Mouse (Mus musculus) small intestine, adult 2 months (tissue): ENCODE measurements around the gene H2al1e. TPM values are rescaled to one million over a fixed set of nuclear protein-coding genes. Genes with fewer than 3 reads are reported as not detected.
"Not testable (repeated sequence)": the region's sequence is repeated elsewhere in the genome, so short reads cannot be mapped to it uniquely, and the experiment has no call there.

Source experiments
- H3K27ac ChIP-seq: fragments of 200-500 bp; 2 replicates; pipeline ENCODE4 v1.5.1; 2012; ENCODE audit warnings: low read depth, low read length, control low read depth, inconsistent platforms; ENCODE audit not compliant: insufficient read depth
- H3K27me3 ChIP-seq: fragments of 200-500 bp; 2 replicates; pipeline ENCODE4 v1.6.1; 2012; ENCODE audit warnings: mild to moderate bottlenecking, moderate library complexity, low read length, inconsistent platforms; ENCODE audit not compliant: control insufficient read depth, insufficient read depth
- H3K36me3 ChIP-seq: fragments of 200-500 bp; 2 replicates; pipeline ENCODE4 v1.6.1; 2012; ENCODE audit warnings: mild to moderate bottlenecking, low read length, control low read depth, inconsistent platforms; ENCODE audit not compliant: control insufficient read depth, insufficient read depth
- H3K4me1 ChIP-seq: fragments of 200-500 bp; 2 replicates; pipeline ENCODE4 v1.6.1; 2012; ENCODE audit warnings: low read length, inconsistent platforms, mixed read lengths; ENCODE audit not compliant: control insufficient read depth, insufficient read depth, insufficient read length
- H3K4me3 ChIP-seq: fragments of 200-500 bp; 2 replicates; pipeline ENCODE4 v1.5.1; 2012; ENCODE audit warnings: low read depth, mild to moderate bottlenecking, control low read depth, inconsistent platforms, low read length, moderate library complexity
- CTCF ChIP-seq: fragments of 200-500 bp; IDR thresholded peaks from 2 replicates; pipeline ENCODE4 v1.5.1; 2012; ENCODE audit warnings: low read depth, mild to moderate bottlenecking, control low read depth, inconsistent platforms, low read length, moderate library complexity, mixed read lengths; ENCODE audit not compliant: insufficient replicate concordance, insufficient read length; ENCODE audit errors: extremely low read depth
- POLR2A ChIP-seq: fragments of 200-500 bp; IDR thresholded peaks from 2 replicates; pipeline ENCODE4 v1.6.1; 2012; ENCODE audit warnings: low read depth, mild to moderate bottlenecking, control low read depth, inconsistent platforms, low read length, moderate library complexity
- WGBS: fragments of 180-500 bp; shearing (Covaris S2); methylation state at CpG from one replicate; pipeline ENCODE4 v1.1.7; 2018; 5-methylcytosine and 5-hydroxymethylcytosine counted together
- polyA plus RNA-seq: library from polyadenylated mRNA; depleted of rRNA; stranded (reverse); fragments of >200 nt; gene quantifications from 2 replicates; pipeline ENCODE4 v1.2.3, GENCODE M21; 2012

Gene H2al1e
- polyA plus RNA-seq, 1 experiment = not detected

- no peak overlapping the region for H3K4me3 ChIP-seq
- no peaks in the 10 kb centered on the region for H3K27me3 ChIP-seq
- H3K4me1 ChIP-seq = no peaks in the 10 kb centered on the region
- 78% methylated on average over 4 of the region's 4 CpGs for WGBS
- no peak overlapping the region for H3K27ac ChIP-seq
- no peaks in the 10 kb centered on the region for H3K36me3 ChIP-seq
- TF ChIP-seq CTCF (no peak), POLR2A (no peak)
These were observed 22.5 kb upstream of the H2al1e start for GRCm38 (mm10) chrX:11289244-11289643.

GRCm38 (mm10) chrX:11298957-11299356, 12.8 kb upstream of the H2al1e start, which contains the start of gene H2al1a:
H2al1a (plus strand) TSS chrX:11299257.
- H3K36me3 ChIP-seq, H3K4me1 ChIP-seq, H3K27me3 ChIP-seq, H3K27ac ChIP-seq, H3K4me3 ChIP-seq: not testable (repeated sequence)
- WGBS = no CpG with 5 or more reads among the region's 3 CpGs

- H3K27ac ChIP-seq, H3K4me3 ChIP-seq, H3K4me1 ChIP-seq, H3K27me3 ChIP-seq, H3K36me3 ChIP-seq: not testable (repeated sequence)
- WGBS = 86% methylated on average over 1 of the region's 3 CpGs
These were observed 9.6 kb upstream of the H2al1e start, which contains the start of gene H2al1b for GRCm38 (mm10) chrX:11302132-11302531. H2al1b (plus strand) TSS chrX:11302432.

GRCm38 (mm10) chrX:11305355-11305754, 6.4 kb upstream of the H2al1e start, which contains the start of gene H2al1c:
H2al1c (plus strand) TSS chrX:11305655.
- not testable (repeated sequence) for H3K4me3 ChIP-seq, H3K4me1 ChIP-seq, H3K36me3 ChIP-seq, H3K27ac ChIP-seq, H3K27me3 ChIP-seq
- WGBS = 87% methylated on average over 3 of the region's 6 CpGs

- WGBS = no CpG with 5 or more reads among the region's 6 CpGs
- H3K36me3 ChIP-seq, H3K4me1 ChIP-seq, H3K27me3 ChIP-seq, H3K27ac ChIP-seq, H3K4me3 ChIP-seq: not testable (repeated sequence)
These were observed 3.2 kb upstream of the H2al1e start, which contains the start of gene H2al1d for GRCm38 (mm10) chrX:11308524-11308923. H2al1d (plus strand) TSS chrX:11308824.

- not testable (repeated sequence) for H3K27ac ChIP-seq, H3K36me3 ChIP-seq, H3K4me3 ChIP-seq, H3K4me1 ChIP-seq, H3K27me3 ChIP-seq
- no CpG with 5 or more reads among the region's 6 CpGs for WGBS
These were observed 3.1 kb downstream of the H2al1e start, which contains the start of gene H2al1f for GRCm38 (mm10) chrX:11314858-11315257. H2al1f (plus strand) TSS chrX:11315158.

GRCm38 (mm10) chrX:11317956-11318355, 6.2 kb downstream of the H2al1e start, which contains the start of gene H2al1g:
H2al1g (plus strand) TSS chrX:11318256.
- not testable (repeated sequence) for H3K4me1 ChIP-seq, H3K27me3 ChIP-seq, H3K36me3 ChIP-seq, H3K4me3 ChIP-seq, H3K27ac ChIP-seq
- WGBS = no CpG with 5 or more reads among the region's 3 CpGs

- not testable (repeated sequence) for H3K36me3 ChIP-seq, H3K27me3 ChIP-seq, H3K27ac ChIP-seq, H3K4me1 ChIP-seq, H3K4me3 ChIP-seq
- WGBS = no CpG with 5 or more reads among the region's 6 CpGs
These were observed 9.5 kb downstream of the H2al1e start, which contains the start of gene H2al1h for GRCm38 (mm10) chrX:11321192-11321591. H2al1h (plus strand) TSS chrX:11321492.

GRCm38 (mm10) chrX:11324359-11324758, 12.6 kb downstream of the H2al1e start, which contains the start of gene H2al1i:
H2al1i (plus strand) TSS chrX:11324659.
- not testable (repeated sequence) for H3K27me3 ChIP-seq, H3K4me1 ChIP-seq, H3K27ac ChIP-seq, H3K36me3 ChIP-seq, H3K4me3 ChIP-seq
- no CpG with 5 or more reads among the region's 5 CpGs for WGBS

- H3K36me3 ChIP-seq, H3K4me3 ChIP-seq, H3K4me1 ChIP-seq, H3K27me3 ChIP-seq, H3K27ac ChIP-seq: not testable (repeated sequence)
- WGBS = 94% methylated on average over 2 of the region's 2 CpGs
These were observed 15.8 kb downstream of the H2al1e start, which contains the start of gene H2al1j for GRCm38 (mm10) chrX:11327522-11327921. H2al1j (plus strand) TSS chrX:11327822.
